ENCODE assay signal across 19 mouse cellular contexts in genomic region chr11:5908642-5909041, GRCm38 (mm10). TPM values are rescaled to one million over a fixed set of nuclear protein-coding genes. Genes with fewer than 3 reads are reported as not detected.
"Had no signal": no experiment of that assay in that cellular context is flagged by ENCODE, and none has a peak within 500 bp of the region (broad histone marks: within the 10 kb centered on the region; RNA-seq: fewer than 3 reads in every experiment).

No protein-coding gene starts in this region.

- H3K4me2 ChIP-seq: limb, embryonic 13.5 days; liver, embryonic 12.5 days; liver, embryonic 15.5 days; midbrain, embryonic 12.5 days; neural tube, embryonic 13.5 days had no signal

- ATAC-seq: hindbrain, embryonic 16.5 days; liver, embryonic 12.5 days; midbrain, embryonic 16.5 days had no signal

- DNase-seq: kidney, adult 18-20 months; kidney, adult 9 months; kidney, postnatal 14 days; kidney, postnatal 4 days; liver; lung, adult 18-20 months; lung, postnatal 36 days; thymus, adult 2 months; thymus, postnatal 36 days had no signal

- H3K9ac ChIP-seq: limb, embryonic 13.5 days; liver, embryonic 12.5 days; liver, embryonic 15.5 days; midbrain, embryonic 12.5 days; neural tube, embryonic 13.5 days had no signal

- H3K27me3 ChIP-seq: limb, embryonic 13.5 days; midbrain, embryonic 12.5 days; neural tube, embryonic 13.5 days had no signal

- H3K27ac ChIP-seq: limb, embryonic 10.5 days; limb, embryonic 13.5 days; liver, embryonic 12.5 days; liver, embryonic 15.5 days; midbrain, embryonic 12.5 days; neural tube, embryonic 13.5 days had no signal

- H3K4me1 ChIP-seq: liver, embryonic 12.5 days; liver, embryonic 15.5 days; midbrain, embryonic 12.5 days had no signal

- H3K9me3 ChIP-seq: limb, embryonic 10.5 days; limb, embryonic 13.5 days; liver, embryonic 12.5 days; liver, embryonic 15.5 days; megakaryocyte, embryonic 14.5 days; midbrain, embryonic 12.5 days; neural tube, embryonic 13.5 days had no signal

- H3K36me3 ChIP-seq: limb, embryonic 10.5 days; limb, embryonic 13.5 days; liver, embryonic 12.5 days; liver, embryonic 15.5 days; midbrain, embryonic 12.5 days; neural tube, embryonic 13.5 days had no signal

- H3K4me3 ChIP-seq: limb, embryonic 10.5 days; limb, embryonic 13.5 days; liver, embryonic 12.5 days; liver, embryonic 15.5 days; megakaryocyte, embryonic 14.5 days; midbrain, embryonic 12.5 days; myocyte; neural tube, embryonic 13.5 days had no signal

RNA-seq across cellular contexts. Expression of gene Myl7, which starts 10.1 kb away (rescaled TPM):
- polyA plus RNA-seq: hindbrain, embryonic 16.5 days; midbrain, embryonic 16.5 days; myocyte had no signal
